Mouse (Mus musculus) lung, postnatal 0 days (tissue): ENCODE measurements around the gene Mettl1.

Experiments used
- CTCF ChIP-seq: IDR thresholded peaks from 2 replicates; pipeline ENCODE4 v1.5.1; 2016; ENCODE audit warnings: antibody characterized with exemption, mild to moderate bottlenecking
- EP300 ChIP-seq: IDR thresholded peaks from 2 replicates; pipeline ENCODE4 v1.6.1; 2016; ENCODE audit warnings: antibody characterized with exemption, mild to moderate bottlenecking, control low read depth

DNA sequence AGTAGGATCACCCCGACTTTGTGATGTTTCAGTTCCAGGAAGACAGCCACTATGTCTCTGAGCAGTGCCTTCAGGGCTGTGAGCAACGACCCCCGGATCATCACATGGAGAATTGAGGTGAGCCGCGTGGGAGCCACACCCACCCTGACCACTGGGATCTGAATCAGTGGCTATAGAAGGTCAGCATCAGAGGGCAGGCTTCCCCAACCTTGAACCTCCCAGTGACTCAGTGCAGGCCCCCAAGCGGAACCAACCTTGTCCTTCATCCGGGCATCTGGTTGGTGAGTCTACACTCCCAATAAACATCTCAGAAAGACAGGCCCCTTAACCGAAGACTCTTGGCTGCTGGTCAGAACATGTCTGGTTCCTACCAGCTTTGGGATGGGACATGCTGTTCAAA is 37.9 kb upstream of the Mettl1 start:
- TF ChIP-seq CTCF (no peak), EP300 (no peak)
